Mouse (Mus musculus) neural tube, embryonic 12.5 days (tissue): ENCODE measurements around the gene Mogs. TPM values are rescaled to one million over a fixed set of nuclear protein-coding genes. Genes with fewer than 3 reads are reported as not detected.

Experiments
- ATAC-seq: fragments of 200-750 bp; cut with Nextera tagmentation; 2 replicates; pipeline ENCODE4 v1.8.0; 2017; ENCODE audit warnings: low read depth, mild to moderate bottlenecking, moderate TSS enrichment, moderate library complexity; ENCODE audit not compliant: low FRiP score
- H3K27ac ChIP-seq: fragments of 300-500 bp; sonication (generic); 2 replicates; pipeline ENCODE4 v1.5.1; 2016
- H3K27me3 ChIP-seq: fragments of 300-500 bp; sonication (generic); replicated peaks from 2 replicates; pipeline ENCODE4 v1.6.1; 2016; ENCODE audit warnings: mild to moderate bottlenecking
- H3K36me3 ChIP-seq: fragments of 300-500 bp; sonication (generic); 2 replicates; pipeline ENCODE4 v1.6.1; 2016; ENCODE audit warnings: mild to moderate bottlenecking
- H3K4me1 ChIP-seq: fragments of 300-500 bp; sonication (generic); 2 replicates; pipeline ENCODE4 v1.6.1; 2016
- H3K4me2 ChIP-seq: fragments of 300-500 bp; sonication (generic); replicated peaks from 2 replicates; pipeline ENCODE4 v1.6.1; 2016; ENCODE audit warnings: mild to moderate bottlenecking
- H3K4me3 ChIP-seq: fragments of 300-500 bp; sonication (generic); 2 replicates; pipeline ENCODE4 v1.5.1; 2016
- H3K9ac ChIP-seq: fragments of 300-500 bp; sonication (generic); 2 replicates; pipeline ENCODE4 v1.6.1; 2016; ENCODE audit warnings: mild to moderate bottlenecking
- H3K9me3 ChIP-seq: fragments of 300-500 bp; sonication (generic); 2 replicates; pipeline ENCODE4 v1.6.1; 2016; ENCODE audit warnings: mild to moderate bottlenecking
- WGBS: fragments of 180-500 bp; shearing (Covaris S2); methylation state at CpG from one replicate; pipeline ENCODE4 v1.1.7; 2016; 5-methylcytosine and 5-hydroxymethylcytosine counted together
- polyA plus RNA-seq: library from polyadenylated mRNA; unstranded; fragments of >200 nt; fragmentation: Nextera tagmentation; extraction: Ambion mirVana; gene quantifications from 2 replicates; pipeline ENCODE4 v1.2.1, GENCODE M21; 2016

The Mogs gene
- polyA plus RNA-seq, 1 experiment from 2014 or later: 39.4 TPM

GRCm38 (mm10) chr6:83132176-83132919 lies 17.1 kb downstream of the Mogs start:
- no peak for ATAC-seq
- peaks cover 21% of the 10 kb centered on the region for H3K4me1 ChIP-seq
- WGBS: 86% methylated on average over 9 of the region's 9 CpGs

GRCm38 (mm10) chr6:83134226-83134625 lies 18.9 kb downstream of the Mogs start:
- H3K27me3 ChIP-seq: peaks cover 10% of the 10 kb centered on the region; the same call in 1 of the 2 replicates
- no peak overlapping the region for H3K27ac ChIP-seq
- no peaks in the 10 kb centered on the region for H3K36me3 ChIP-seq
- no peak overlapping the region for H3K4me2 ChIP-seq
- H3K9ac ChIP-seq: no peak overlapping the region
- H3K9me3 ChIP-seq: no peaks in the 10 kb centered on the region
- peaks cover 36% of the 10 kb centered on the region for H3K4me1 ChIP-seq
- H3K4me3 ChIP-seq: no peak overlapping the region
- no peak for ATAC-seq
- 79% methylated on average over 3 of the region's 3 CpGs for WGBS

More at GRCm38 (mm10) chr6:83132176-83132919, 17.1 kb downstream of the Mogs start:
- H3K9me3 ChIP-seq: no peaks in the 10 kb centered on the region
- no peak overlapping the region for H3K4me2 ChIP-seq
- no peak overlapping the region for H3K9ac ChIP-seq
- no peaks in the 10 kb centered on the region for H3K36me3 ChIP-seq
- no peak overlapping the region for H3K4me3 ChIP-seq
- H3K27ac ChIP-seq: no peak overlapping the region
- H3K27me3 ChIP-seq: peaks cover 10% of the 10 kb centered on the region; the same call in 1 of the 2 replicates

- no peak within 1 kb of the TSS for H3K27ac ChIP-seq
- no peak for ATAC-seq
Observed at GRCm38 (mm10) chr6:83134951-83135513, 19.7 kb downstream of the Mogs start, which contains the start of gene Rtkn. Gene Rtkn, plus strand, starts transcription at chr6:83135463.

GRCm38 (mm10) chr6:83135571-83136161 lies 20.4 kb downstream of the Mogs start:
- Histone ChIP-seq H3K27ac (no peak overlapping the region), H3K36me3 (no peaks in the 10 kb centered on the region), H3K27me3 (peaks cover 10% of the 10 kb centered on the region; the same call in 1 of the 2 replicates), H3K9me3 (no peaks in the 10 kb centered on the region), H3K4me3 (peak overlapping the region; percentile 45), H3K4me1 (peaks cover 36% of the 10 kb centered on the region), H3K9ac (peak overlapping the region; percentile 83), H3K4me2 (peak overlapping the region; percentile 69)
- 6% methylated on average over 37 of the region's 37 CpGs for WGBS
- ATAC-seq: no peak

More at GRCm38 (mm10) chr6:83134951-83135513, 19.7 kb downstream of the Mogs start, which contains the start of gene Rtkn:
- Histone ChIP-seq H3K9ac (peak within 1 kb of the TSS; percentile 83), H3K4me1 (peaks cover 36% of the 10 kb centered on the region), H3K4me2 (peak within 1 kb of the TSS; percentile 69), H3K36me3 (no peaks in the 10 kb centered on the region), H3K9me3 (no peaks in the 10 kb centered on the region), H3K27me3 (peaks cover 10% of the 10 kb centered on the region; the same call in 1 of the 2 replicates), H3K4me3 (peak within 1 kb of the TSS; percentile 45)
- 65% methylated on average over 7 of the region's 7 CpGs for WGBS

GRCm38 (mm10) chr6:83136291-83136880 lies 21.1 kb downstream of the Mogs start:
- no peak for ATAC-seq
- Histone ChIP-seq H3K9ac (peak overlapping the region; percentile 83; the same call in 1 of the 2 replicates), H3K4me1 (peaks cover 40% of the 10 kb centered on the region), H3K9me3 (no peaks in the 10 kb centered on the region), H3K36me3 (no peaks in the 10 kb centered on the region), H3K27me3 (peaks cover 10% of the 10 kb centered on the region; the same call in 1 of the 2 replicates), H3K4me2 (peak overlapping the region; percentile 69), H3K4me3 (peak overlapping the region; percentile 45), H3K27ac (peak overlapping the region; percentile 92)
- WGBS: 15% methylated on average over 5 of the region's 5 CpGs

- under 1% methylated on average over 26 of the region's 26 CpGs for WGBS
- Histone ChIP-seq H3K36me3 (no peaks in the 10 kb centered on the region), H3K4me1 (peaks cover 47% of the 10 kb centered on the region), H3K27ac (peak overlapping the region; percentile 92), H3K4me2 (peak overlapping the region; percentile 69), H3K27me3 (peaks cover 10% of the 10 kb centered on the region; the same call in 1 of the 2 replicates), H3K9me3 (no peaks in the 10 kb centered on the region), H3K4me3 (peak overlapping the region; percentile 45), H3K9ac (peak overlapping the region; percentile 83)
- ATAC-seq: peak; percentile 85
Observed at GRCm38 (mm10) chr6:83136881-83137575, 21.7 kb downstream of the Mogs start.

GRCm38 (mm10) chr6:83137576-83137950 lies 22.3 kb downstream of the Mogs start:
- Histone ChIP-seq H3K27me3 (peaks cover 10% of the 10 kb centered on the region; the same call in 1 of the 2 replicates), H3K4me3 (peak overlapping the region; percentile 45), H3K9me3 (no peaks in the 10 kb centered on the region), H3K4me1 (peaks cover 52% of the 10 kb centered on the region), H3K4me2 (peak overlapping the region; percentile 69), H3K27ac (peak overlapping the region; percentile 92), H3K36me3 (no peaks in the 10 kb centered on the region), H3K9ac (peak overlapping the region; percentile 83)
- ATAC-seq: peak; percentile 67
- under 1% methylated on average over 12 of the region's 12 CpGs for WGBS

GRCm38 (mm10) chr6:83138056-83138455 lies 22.8 kb downstream of the Mogs start:
- Histone ChIP-seq H3K9ac (peak overlapping the region; percentile 83), H3K4me3 (peak overlapping the region; percentile 45), H3K4me2 (peak overlapping the region; percentile 69), H3K27me3 (peaks cover 10% of the 10 kb centered on the region; the same call in 1 of the 2 replicates), H3K9me3 (no peaks in the 10 kb centered on the region), H3K4me1 (peaks cover 57% of the 10 kb centered on the region), H3K27ac (peak overlapping the region; percentile 92), H3K36me3 (no peaks in the 10 kb centered on the region)
- under 1% methylated on average over 11 of the region's 11 CpGs for WGBS
- peak; percentile 25 for ATAC-seq

- H3K9me3 ChIP-seq: no peaks in the 10 kb centered on the region
- no peaks in the 10 kb centered on the region for H3K36me3 ChIP-seq
- H3K27ac ChIP-seq: no peak overlapping the region
- H3K4me1 ChIP-seq: peaks cover 58% of the 10 kb centered on the region
- H3K9ac ChIP-seq: no peak overlapping the region
- no peak for ATAC-seq
- 94% methylated on average over 8 of the region's 8 CpGs for WGBS
- H3K27me3 ChIP-seq: peaks cover 10% of the 10 kb centered on the region; the same call in 1 of the 2 replicates
- H3K4me2 ChIP-seq: no peak overlapping the region
- H3K4me3 ChIP-seq: no peak overlapping the region
Observed at GRCm38 (mm10) chr6:83140044-83140443, 24.7 kb downstream of the Mogs start.

- Histone ChIP-seq H3K27me3 (no peaks in the 10 kb centered on the region), H3K27ac (no peak overlapping the region), H3K36me3 (no peaks in the 10 kb centered on the region; the same call in 1 of the 2 replicates), H3K9ac (peak overlapping the region; percentile 55; the same call in 1 of the 2 replicates), H3K4me2 (peak overlapping the region; percentile 73), H3K4me3 (no peak overlapping the region), H3K4me1 (peaks cover 44% of the 10 kb centered on the region), H3K9me3 (no peaks in the 10 kb centered on the region)
- ATAC-seq: no peak
- WGBS: 37% methylated on average over 4 of the region's 4 CpGs
Observed at GRCm38 (mm10) chr6:83141636-83142035, 26.3 kb downstream of the Mogs start.

- no peaks in the 10 kb centered on the region for H3K27me3 ChIP-seq
- H3K9me3 ChIP-seq: no peaks in the 10 kb centered on the region
- H3K4me3 ChIP-seq: peak overlapping the region; percentile 29
- no peak for ATAC-seq
- H3K4me2 ChIP-seq: peak overlapping the region; percentile 73
- peak overlapping the region; percentile 55 for H3K9ac ChIP-seq
- H3K36me3 ChIP-seq: peaks cover 6% of the 10 kb centered on the region
- H3K4me1 ChIP-seq: peaks cover 37% of the 10 kb centered on the region
- no peak overlapping the region for H3K27ac ChIP-seq
- WGBS: 3% methylated on average over 41 of the region's 41 CpGs
Observed at GRCm38 (mm10) chr6:83142211-83142731, 27.0 kb downstream of the Mogs start.
